Mouse (Mus musculus) stomach, embryonic 14.5 days (tissue): ENCODE results near the gene Bcl6b. TPM values are rescaled to one million over a fixed set of nuclear protein-coding genes. Genes with fewer than 3 reads are reported as not detected.
A peak's percentile ranks its signal among the peaks of the same experiment; 100 is the strongest.

ENCODE experiments used
- microRNA counts: library from miRNA; unstranded; fragments of <30 nt; microRNA quantifications from one replicate; lab custom pipeline; 2016
- microRNA-seq: library from miRNA; unstranded; fragments of <30 nt; microRNA quantifications from one replicate; pipeline ENCODE4, GENCODE M21; 2016
- polyA plus RNA-seq: library from polyadenylated mRNA; unstranded; fragments of >200 nt; fragmentation: Nextera tagmentation; extraction: Ambion mirVana; gene quantifications from 2 replicates; pipeline ENCODE4 v1.2.1, GENCODE M21; 2014

Gene Bcl6b
- polyA plus RNA-seq, 1 experiment from 2014 or later: 12.0 TPM

MicroRNAs encoded within 50 kb of the gene (microRNA counts, 519-probe panel; counts per million panel counts)
- microRNA mmu-miR-195 (lab: Ali Mortazavi, UCI) (not detected), microRNA mmu-miR-497 (lab: Ali Mortazavi, UCI) (2,038 counts per million, percentile 24 among the panel's probes with 10 or more counts)

Small RNA genes within 50 kb of the gene (microRNA-seq; reads per million reads assigned to microRNA genes)
- gene Mir195a (956 reads per million, percentile 71 among the genes with 10 or more reads in this experiment), gene Mir497 (not detected), gene Mir497b (not detected)

Other genes with a start within 250 kb of the Bcl6b start
- 27.2 and 29.5 TPM in 2 replicates for gene Ctdnep1, start 248.6 kb downstream of the Bcl6b start, polyA plus RNA-seq
- gene Elp5, start 247.3 kb downstream of the Bcl6b start, polyA plus RNA-seq: 104 and 111 TPM in 2 replicates
- gene Gabarap, start 238.7 kb downstream of the Bcl6b start, polyA plus RNA-seq: 496 and 523 TPM in 2 replicates
- gene Phf23, start 234.0 kb downstream of the Bcl6b start, polyA plus RNA-seq: 40.2 and 47.9 TPM in 2 replicates
- gene Dvl2, start 229.2 kb downstream of the Bcl6b start, polyA plus RNA-seq: 29.0 and 29.9 TPM in 2 replicates
- gene Acadvl, start 214.4 kb downstream of the Bcl6b start, polyA plus RNA-seq: 61.3 and 62.7 TPM in 2 replicates
- 12.4 and 13.8 TPM in 2 replicates for gene Dlg4, start 212.9 kb downstream of the Bcl6b start, polyA plus RNA-seq
- gene Asgr1, start 175.7 kb downstream of the Bcl6b start, polyA plus RNA-seq: not detected in 2 replicates
- gene Asgr2, start 137.2 kb downstream of the Bcl6b start, polyA plus RNA-seq: 0.54 TPM in 1 of 2 replicates, not detected in the other
- 0.25 and 0.29 TPM in 2 replicates for gene Mgl2, start 99.5 kb downstream of the Bcl6b start, polyA plus RNA-seq
- 0.98 and 1.0 TPM in 2 replicates for gene Clec10a, start 73.6 kb downstream of the Bcl6b start, polyA plus RNA-seq
- gene Slc16a11, start 17.0 kb downstream of the Bcl6b start, polyA plus RNA-seq: 0.69 and 1.5 TPM in 2 replicates
- gene Slc16a13, start 8.7 kb downstream of the Bcl6b start, polyA plus RNA-seq: 5.6 and 8.8 TPM in 2 replicates
- 164 and 167 TPM in 2 replicates for gene 0610010K14Rik, start 8.1 kb upstream of the Bcl6b start, polyA plus RNA-seq
- 9.2 and 13.3 TPM in 2 replicates for gene Gm21988, start 10.0 kb upstream of the Bcl6b start, polyA plus RNA-seq
- 157 and 164 TPM in 2 replicates for gene Rnasek, start 10.0 kb upstream of the Bcl6b start, polyA plus RNA-seq
- 13.0 and 14.6 TPM in 2 replicates for gene Alox12, start 25.6 kb upstream of the Bcl6b start, polyA plus RNA-seq
- not detected in 2 replicates for gene Alox12e, start 92.8 kb upstream of the Bcl6b start, polyA plus RNA-seq
- gene Alox15, start 122.2 kb upstream of the Bcl6b start, polyA plus RNA-seq: 2.4 and 4.1 TPM in 2 replicates
- 31.6 and 34.4 TPM in 2 replicates for gene Pelp1, start 180.2 kb upstream of the Bcl6b start, polyA plus RNA-seq
- 15.9 and 17.2 TPM in 2 replicates for gene Arrb2, start 202.8 kb upstream of the Bcl6b start, polyA plus RNA-seq
- 48.6 and 49.8 TPM in 2 replicates for gene Med11, start 222.1 kb upstream of the Bcl6b start, polyA plus RNA-seq
- 0.39 and 0.50 TPM in 2 replicates for gene Zmynd15, start 229.6 kb upstream of the Bcl6b start, polyA plus RNA-seq
- gene Cxcl16, start 230.2 kb upstream of the Bcl6b start, polyA plus RNA-seq: 7.8 and 8.6 TPM in 2 replicates